9 mouse cellular contexts compared by ENCODE assay signal in genomic region chr10:87446829-87447753, GRCm38 (mm10). TPM values are rescaled to one million over a fixed set of nuclear protein-coding genes. Genes with fewer than 3 reads are reported as not detected.
DNase-seq lines count a peak whose midpoint lies in the region; ATAC-seq lines count a peak whose summit lies in the region.
"Had no signal": no experiment of that assay in that cellular context is flagged by ENCODE, and none has a peak within 500 bp of the region (broad histone marks: within the 10 kb centered on the region; RNA-seq: fewer than 3 reads in every experiment).

No protein-coding gene starts in this region.

- H3K4me3 ChIP-seq in embryonic facial prominence, embryonic 13.5 days = peak overlapping the region; percentile 26; the same call in 1 of the 2 replicates
- no peak overlapping the region for H3K4me3 ChIP-seq in hindbrain, embryonic 14.5 days (replicated peaks; ENCODE audit: low read length)
- H3K4me3 ChIP-seq in neural tube, embryonic 12.5 days = no peak overlapping the region

- H3K9ac ChIP-seq in embryonic facial prominence, embryonic 13.5 days = no peak overlapping the region
- H3K9ac ChIP-seq in hindbrain, embryonic 14.5 days = no peak overlapping the region
- no peak overlapping the region for H3K9ac ChIP-seq in neural tube, embryonic 12.5 days

- H3K27ac ChIP-seq in embryonic facial prominence, embryonic 13.5 days = no peak overlapping the region
- H3K27ac ChIP-seq in hindbrain, embryonic 14.5 days = peak overlapping the region; percentile 54
- H3K27ac ChIP-seq in neural tube, embryonic 12.5 days = no peak overlapping the region

- intact Hi-C loops in left cerebral cortex, postnatal 25 days (cut with DNase I) = no loop called here
- intact Hi-C loops in left cerebral cortex, postnatal 36 days (cut with DNase I) = loop anchor here (2.0 kb wide), 1 partner anchor 42 kb away; no protein-coding TSS in a partner anchor

- WGBS in embryonic facial prominence, embryonic 13.5 days = 20% methylated on average over 13 of the region's 13 CpGs
- WGBS in hindbrain, embryonic 14.5 days = 15% methylated on average over 13 of the region's 13 CpGs
- 9% methylated on average over 13 of the region's 13 CpGs for WGBS in neural tube, embryonic 12.5 days

- H3K4me2 ChIP-seq in embryonic facial prominence, embryonic 13.5 days = peak overlapping the region; percentile 55
- peak overlapping the region; percentile 38 for H3K4me2 ChIP-seq in hindbrain, embryonic 14.5 days (replicated peaks)
- H3K4me2 ChIP-seq in neural tube, embryonic 12.5 days (replicated peaks) = peak overlapping the region; percentile 46

- peak; percentile 2 to 20 for DNase-seq in left cerebral cortex, postnatal 25 days (ENCODE audit: low spot score in 2 of 2)
- no peak for DNase-seq in left cerebral cortex, postnatal 36 days (ENCODE audit: low spot score in 2 of 2)
- DNase-seq in hindbrain, embryonic 14.5 days (ENCODE audit: low spot score) = no peak
- DNase-seq: lung, postnatal 4 days had no signal

- no peaks in the 10 kb centered on the region for H3K36me3 ChIP-seq in embryonic facial prominence, embryonic 13.5 days
- H3K36me3 ChIP-seq in hindbrain, embryonic 14.5 days (replicated peaks; ENCODE audit: control insufficient read depth, insufficient read depth) = no peaks in the 10 kb centered on the region
- no peaks in the 10 kb centered on the region for H3K36me3 ChIP-seq in neural tube, embryonic 12.5 days

- no peaks in the 10 kb centered on the region for H3K9me3 ChIP-seq in embryonic facial prominence, embryonic 13.5 days
- H3K9me3 ChIP-seq in hindbrain, embryonic 14.5 days (ENCODE audit: control insufficient read depth, low read length) = no peaks in the 10 kb centered on the region
- H3K9me3 ChIP-seq in neural tube, embryonic 12.5 days = no peaks in the 10 kb centered on the region

- H3K4me1 ChIP-seq in embryonic facial prominence, embryonic 13.5 days = peaks cover 15% of the 10 kb centered on the region
- peaks cover 12% of the 10 kb centered on the region for H3K4me1 ChIP-seq in hindbrain, embryonic 14.5 days (replicated peaks; ENCODE audit: control insufficient read depth, insufficient read depth, low read length)
- H3K4me1 ChIP-seq in neural tube, embryonic 12.5 days = peaks cover 22% of the 10 kb centered on the region

- ATAC-seq in embryonic facial prominence, embryonic 13.5 days (ENCODE audit: insufficient number of reproducible peaks, insufficient read depth, low FRiP score, low TSS enrichment, low read depth) = no peak
- ATAC-seq in hindbrain, embryonic 14.5 days (ENCODE audit: low FRiP score) = peak; percentile 39
- peak; percentile 57 for ATAC-seq in neural tube, embryonic 12.5 days (ENCODE audit: low FRiP score, low read depth)
- ATAC-seq in granulocyte monocyte progenitor cell, adult 5-6 weeks (replicated peaks; ENCODE audit: poor library complexity, severe bottlenecking) = no peak
- ATAC-seq in megakaryocyte-erythroid progenitor cell, adult 5-6 weeks (replicated peaks; ENCODE audit: low FRiP score, low TSS enrichment, poor library complexity, severe bottlenecking) = no peak

- no peaks in the 10 kb centered on the region for H3K27me3 ChIP-seq in embryonic facial prominence, embryonic 13.5 days
- H3K27me3 ChIP-seq in hindbrain, embryonic 14.5 days (ENCODE audit: control insufficient read depth, insufficient read depth, low read length) = no peaks in the 10 kb centered on the region
- no peaks in the 10 kb centered on the region for H3K27me3 ChIP-seq in neural tube, embryonic 12.5 days (replicated peaks)

RNA-seq across cellular contexts. Expression of gene Ascl1, which starts 46.4 kb away (rescaled TPM):
- 1 to 10 TPM; 6.1 to 7.6 TPM for total RNA-seq in left cerebral cortex, postnatal 25 days (2021)
- total RNA-seq in left cerebral cortex, postnatal 36 days (2021) = 1 to 10 TPM; 5.8 to 7.2 TPM
- 1.4 and 1.8 TPM in 2 replicates for polyA plus RNA-seq in embryonic facial prominence, embryonic 13.5 days (2015; fragmentation: Nextera tagmentation; extraction: Ambion mirVana)
- 9.3 and 13.5 TPM in 2 replicates for polyA plus RNA-seq in hindbrain, embryonic 14.5 days (2014; fragmentation: Nextera tagmentation; extraction: Ambion mirVana)
- polyA plus RNA-seq in neural tube, embryonic 12.5 days (2016; fragmentation: Nextera tagmentation; extraction: Ambion mirVana) = 53.7 and 66.1 TPM in 2 replicates
- not detected in 2 replicates for total RNA-seq in granulocyte monocyte progenitor cell, adult 5-6 weeks (2014; fragmentation: Nextera tagmentation)
- not detected in 2 replicates for total RNA-seq in granulocyte monocyte progenitor cell, adult 5-6 weeks (2017)
- not detected in 2 replicates for total RNA-seq in megakaryocyte-erythroid progenitor cell, adult 5-6 weeks (2014; fragmentation: Nextera tagmentation)
- not detected in 2 replicates for total RNA-seq in megakaryocyte-erythroid progenitor cell, adult 5-6 weeks (2017)
- total RNA-seq: hematopoietic stem cell, adult 5-6 weeks had no signal

Comparison
In these comparisons a context has a peak if more than half of its experiments do, and no peak if none do; other contexts are left out.
1. DNase-seq: peak in left cerebral cortex, postnatal 25 days (2 of 2); none in left cerebral cortex, postnatal 36 days (0 of 2) and hindbrain, embryonic 14.5 days (single experiment).
2. ATAC-seq: peak in hindbrain, embryonic 14.5 days (single experiment) and neural tube, embryonic 12.5 days (single experiment); none in embryonic facial prominence, embryonic 13.5 days (single experiment), granulocyte monocyte progenitor cell, adult 5-6 weeks (single experiment) and megakaryocyte-erythroid progenitor cell, adult 5-6 weeks (single experiment).
3. RNA of gene Ascl1, which starts 46.4 kb away (total RNA-seq): 6.1 to 7.6 TPM in left cerebral cortex, postnatal 25 days and 5.8 to 7.2 TPM in left cerebral cortex, postnatal 36 days; not detected in granulocyte monocyte progenitor cell, adult 5-6 weeks and not detected in megakaryocyte-erythroid progenitor cell, adult 5-6 weeks; every median in the first group is over 4 times any median in the second.
4. Peak in every context shown above with its lines, with median percentiles within 50 percentile points of each other: H3K4me2 ChIP-seq.